Mouse (Mus musculus): ENCODE measurements around the gene Ajap1. TPM values are rescaled to one million over a fixed set of nuclear protein-coding genes. Genes with fewer than 3 reads are reported as not detected.
A peak's percentile ranks its signal among the peaks of the same experiment; 100 is the strongest.

Ajap1 gene
- total RNA-seq, 2 experiments from 2014 or later = 0.43 to 1.1 TPM

DNA sequence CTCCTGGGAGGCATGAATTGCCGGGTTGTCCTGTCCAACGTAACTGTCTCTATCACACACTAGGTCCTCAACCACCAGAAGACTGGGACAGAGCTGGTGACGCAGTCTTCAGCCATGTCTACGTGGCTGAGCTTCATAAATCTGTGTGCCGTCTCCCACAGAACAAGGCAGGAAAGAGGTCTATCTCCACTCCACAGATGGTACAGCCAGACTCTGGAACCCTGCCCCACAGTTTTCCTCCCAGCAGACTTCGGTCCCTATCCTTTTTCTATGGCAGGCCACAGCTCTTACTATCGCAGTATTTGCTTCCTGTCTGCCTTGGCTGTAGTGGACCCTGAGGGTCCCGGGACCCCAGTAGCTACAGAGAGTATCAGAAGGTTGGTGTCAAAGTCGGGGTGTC is 23.1 kb downstream of the Ajap1 start:
- intact Hi-C loops (cut with DNase I; ENCODE audit: low total_unique reads) = no loop called here
- DNase-seq = no peak

DNA sequence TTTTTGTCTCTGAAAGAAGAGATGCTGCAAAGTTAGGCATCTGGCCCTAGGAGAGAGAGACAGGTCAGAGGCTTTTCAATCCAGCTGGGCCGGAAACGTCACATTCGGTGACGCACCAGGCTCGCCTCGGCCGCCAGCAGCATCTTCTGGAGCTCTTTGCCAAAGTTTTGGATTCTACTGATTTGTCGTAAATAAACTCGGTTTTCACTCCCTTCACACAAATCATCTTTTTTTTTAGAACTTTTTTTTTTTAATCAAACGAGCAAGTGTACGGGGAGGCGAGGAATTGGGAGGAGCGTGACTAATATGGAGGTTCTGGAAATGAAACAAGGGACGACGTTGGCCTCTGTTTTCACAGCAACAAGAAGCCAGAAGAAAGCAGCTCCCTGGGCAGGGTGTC is 23.8 kb downstream of the Ajap1 start:
- DNase-seq = no peak
- intact Hi-C loops (cut with DNase I; ENCODE audit: low total_unique reads) = no loop called here

- DNase-seq = no peak
- intact Hi-C loops (cut with DNase I; ENCODE audit: low total_unique reads) = no loop called here
Measured at GRCm38 (mm10) chr4:153453496-153453895, 29.1 kb downstream of the Ajap1 start.

- intact Hi-C loops (cut with DNase I; ENCODE audit: low total_unique reads) = no loop called here
- DNase-seq = no peak
Measured at GRCm38 (mm10) chr4:153451516-153451915, 31.1 kb downstream of the Ajap1 start.

DNA sequence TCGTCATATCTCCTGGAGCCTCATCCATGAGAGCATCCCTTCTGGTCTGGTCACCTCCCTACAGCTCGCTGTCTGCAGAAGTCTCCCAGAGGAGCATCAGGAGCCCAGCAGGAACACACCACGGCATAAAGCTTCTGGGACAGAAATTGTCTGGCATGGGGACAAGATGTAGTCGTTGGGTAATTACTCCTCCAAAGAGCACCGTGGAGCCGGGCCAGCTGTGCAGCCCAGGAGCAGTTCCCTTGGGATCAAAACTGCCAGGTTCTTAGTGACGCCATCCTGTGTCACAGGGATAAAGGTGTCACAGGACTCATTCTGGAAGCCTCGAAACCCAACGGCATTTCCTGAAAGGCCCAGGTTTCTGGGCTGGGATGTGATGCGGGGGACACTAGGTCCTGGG is 40.1 kb downstream of the Ajap1 start:
- DNase-seq = no peak
- intact Hi-C loops (cut with DNase I; ENCODE audit: low total_unique reads) = no loop called here

- intact Hi-C loops (cut with DNase I; ENCODE audit: low total_unique reads) = no loop called here
Measured at GRCm38 (mm10) chr4:153439868-153440267, 42.7 kb downstream of the Ajap1 start.

GRCm38 (mm10) chr4:153439031-153439430 is 43.6 kb downstream of the Ajap1 start:
- no peak for DNase-seq
- intact Hi-C loops (cut with DNase I; ENCODE audit: low total_unique reads) = no loop called here

More at GRCm38 (mm10) chr4:153439868-153440267, 42.7 kb downstream of the Ajap1 start:
- no peak for DNase-seq

- intact Hi-C loops (cut with DNase I; ENCODE audit: low total_unique reads) = no loop called here
- DNase-seq = no peak
Measured at GRCm38 (mm10) chr4:153437196-153437595, 45.4 kb downstream of the Ajap1 start.

- no peak for DNase-seq
- intact Hi-C loops (cut with DNase I; ENCODE audit: low total_unique reads) = no loop called here
Measured at GRCm38 (mm10) chr4:153435917-153436316, 46.7 kb downstream of the Ajap1 start.

GRCm38 (mm10) chr4:153429971-153430370 is 52.6 kb downstream of the Ajap1 start:
- intact Hi-C loops (cut with DNase I; ENCODE audit: low total_unique reads) = no loop called here
- DNase-seq = no peak

DNA sequence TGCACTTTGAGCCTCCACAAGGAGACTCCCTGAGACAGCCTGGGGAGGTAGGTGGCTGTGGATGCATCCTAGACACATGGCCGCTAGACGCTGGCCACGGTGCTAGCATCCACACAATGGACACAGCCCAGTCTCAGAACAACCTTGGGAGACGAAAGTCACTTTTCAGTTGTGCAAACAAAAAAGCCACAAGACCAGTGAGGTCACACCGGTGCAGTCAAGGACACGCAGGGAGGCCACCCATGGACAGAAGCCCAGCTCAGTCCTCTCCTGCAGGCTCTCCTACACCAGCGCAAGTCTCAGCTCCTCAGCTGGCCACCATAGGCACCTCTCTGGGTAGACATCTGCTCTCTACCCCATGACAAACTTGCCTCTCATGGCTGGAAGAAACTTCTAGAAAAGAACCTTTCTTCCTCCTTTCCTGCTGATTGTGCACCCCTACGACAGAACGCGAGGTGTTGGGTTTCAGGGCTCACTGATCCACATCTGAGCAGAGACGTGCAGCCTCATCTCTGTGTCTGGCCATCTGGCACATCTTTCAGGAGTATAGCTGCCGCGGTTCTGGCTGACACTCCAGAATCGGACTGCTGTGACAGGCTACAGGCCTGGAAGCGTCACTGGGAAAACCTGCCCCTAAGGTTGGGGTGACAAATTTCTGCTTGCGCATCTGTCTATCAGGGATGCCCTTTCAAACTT is 56.5 kb downstream of the Ajap1 start:
- no peak for DNase-seq
- intact Hi-C loops (cut with DNase I; ENCODE audit: low total_unique reads) = no loop called here

DNA sequence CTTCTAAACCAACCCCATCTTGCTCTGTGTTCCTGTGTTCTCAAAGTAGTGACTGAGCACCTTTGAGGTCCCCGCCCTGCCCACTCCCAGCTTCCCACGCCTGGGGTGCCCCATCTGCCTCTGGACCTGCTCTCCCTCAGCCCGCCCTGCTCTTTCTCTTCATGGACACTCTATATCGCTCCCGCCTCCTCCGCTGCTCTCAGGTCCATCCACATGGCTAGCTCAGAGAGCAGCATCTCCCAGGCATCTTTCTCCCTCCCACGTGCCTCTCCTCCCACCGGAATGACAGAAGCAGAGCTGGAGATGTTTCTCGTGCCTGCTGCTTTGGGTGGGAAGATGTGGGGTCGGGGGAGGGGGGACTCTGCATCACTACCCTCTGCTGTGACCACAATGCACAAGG is 58.3 kb downstream of the Ajap1 start:
- DNase-seq = no peak
- intact Hi-C loops (cut with DNase I; ENCODE audit: low total_unique reads) = no loop called here

- DNase-seq = peak; percentile 14
Measured at GRCm38 (mm10) chr4:153417926-153418325, 64.7 kb downstream of the Ajap1 start.

GRCm38 (mm10) chr4:153417164-153417896 is 65.3 kb downstream of the Ajap1 start:
- intact Hi-C loops (cut with DNase I; ENCODE audit: low total_unique reads) = no loop called here
- DNase-seq = no peak

More at GRCm38 (mm10) chr4:153417926-153418325, 64.7 kb downstream of the Ajap1 start:
- intact Hi-C loops (cut with DNase I; ENCODE audit: low total_unique reads) = no loop called here

DNA sequence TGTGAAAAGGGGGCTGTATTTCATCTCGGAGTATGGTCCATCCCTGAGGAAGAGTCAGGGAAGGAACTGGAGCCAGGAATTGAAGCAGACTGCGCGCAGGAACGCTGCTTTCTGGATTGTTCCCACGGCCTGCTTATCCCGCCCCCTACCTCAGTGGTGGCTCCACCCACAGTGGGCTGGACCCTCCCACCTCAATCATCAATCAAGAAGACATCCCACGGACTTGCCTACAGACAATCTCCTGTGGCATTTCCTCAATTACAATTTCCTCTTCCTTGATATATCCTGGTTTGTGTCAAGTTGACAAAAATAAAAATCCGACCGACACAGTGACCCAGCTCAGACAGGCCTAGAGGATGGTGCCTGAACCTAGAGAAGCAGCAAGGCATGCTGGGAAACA is 66.5 kb downstream of the Ajap1 start:
- intact Hi-C loops (cut with DNase I; ENCODE audit: low total_unique reads) = no loop called here
- DNase-seq = no peak

DNA sequence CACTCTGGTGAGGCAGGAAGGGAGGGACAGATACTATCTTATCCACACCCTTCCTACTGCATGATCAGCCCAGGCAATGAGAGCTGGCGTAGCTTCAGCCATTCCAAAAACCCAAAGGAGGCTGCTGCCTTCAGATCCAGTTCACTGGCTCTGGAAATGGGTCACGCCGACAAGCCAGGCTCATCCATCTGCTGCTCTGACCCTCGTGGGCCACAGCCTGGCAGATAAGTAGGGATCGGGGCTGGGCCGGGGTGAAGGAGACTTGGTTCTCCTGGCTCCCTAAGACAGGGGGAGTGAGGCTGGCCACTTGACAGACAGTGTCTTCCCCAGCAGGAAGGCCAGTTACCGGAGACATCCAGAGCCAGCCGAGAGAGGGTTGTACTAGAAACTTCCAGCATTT is 84.2 kb downstream of the Ajap1 start:
- intact Hi-C loops (cut with DNase I; ENCODE audit: low total_unique reads) = no loop called here
- no peak for DNase-seq

- intact Hi-C loops (cut with DNase I; ENCODE audit: low total_unique reads) = no loop called here
- DNase-seq = no peak
Measured at GRCm38 (mm10) chr4:153387478-153387877, 95.1 kb downstream of the Ajap1 start.

GRCm38 (mm10) chr4:153381433-153381832 is 101.2 kb downstream of the Ajap1 start:
- no peak for DNase-seq
- intact Hi-C loops (cut with DNase I; ENCODE audit: low total_unique reads) = no loop called here

- intact Hi-C loops (cut with DNase I; ENCODE audit: low total_unique reads) = no loop called here
- no peak for DNase-seq
Measured at GRCm38 (mm10) chr4:153380885-153381284, 101.7 kb downstream of the Ajap1 start.

GRCm38 (mm10) chr4:153377981-153378380 is 104.6 kb downstream of the Ajap1 start:
- DNase-seq = no peak

GRCm38 (mm10) chr4:153374233-153374632 is 108.4 kb downstream of the Ajap1 start:
- DNase-seq = no peak
- intact Hi-C loops (cut with DNase I; ENCODE audit: low total_unique reads) = no loop called here

More at GRCm38 (mm10) chr4:153377981-153378380, 104.6 kb downstream of the Ajap1 start:
- intact Hi-C loops (cut with DNase I; ENCODE audit: low total_unique reads) = no loop called here
